Mouse (Mus musculus): ENCODE measurements around the gene Fam219b.

Fam219b gene

GRCm38 (mm10) chr9:57525516-57525915, 11.8 kb upstream of the Fam219b start:
- DNase-seq (ENCODE audit: low spot score): no peak

GRCm38 (mm10) chr9:57526435-57526834, 10.9 kb upstream of the Fam219b start:
- no peak for DNase-seq (ENCODE audit: low spot score)

- DNase-seq (ENCODE audit: low spot score): no peak
Measured at GRCm38 (mm10) chr9:57531946-57532345, 5.4 kb upstream of the Fam219b start.

- no peak for DNase-seq (ENCODE audit: low spot score)
Measured at GRCm38 (mm10) chr9:57536362-57536761, 966 bp upstream of the Fam219b start.

GRCm38 (mm10) chr9:57537728-57538181, 427 bp downstream of the Fam219b start:
- no peak for DNase-seq (ENCODE audit: low spot score)

GRCm38 (mm10) chr9:57539550-57539949, 2.2 kb downstream of the Fam219b start:
- no peak for DNase-seq (ENCODE audit: low spot score)

GRCm38 (mm10) chr9:57541312-57541711, 4.0 kb downstream of the Fam219b start:
- peak; percentile 63 for DNase-seq (ENCODE audit: low spot score)

- DNase-seq (ENCODE audit: low spot score): no peak
Measured at GRCm38 (mm10) chr9:57543951-57544350, 6.6 kb downstream of the Fam219b start.

GRCm38 (mm10) chr9:57547287-57547686, 10.0 kb downstream of the Fam219b start:
- DNase-seq (ENCODE audit: low spot score): no peak

GRCm38 (mm10) chr9:57547869-57548268, 10.5 kb downstream of the Fam219b start:
- no peak for DNase-seq (ENCODE audit: low spot score)

- DNase-seq (ENCODE audit: low spot score): no peak
Measured at GRCm38 (mm10) chr9:57549186-57549585, 11.9 kb downstream of the Fam219b start.

- DNase-seq (ENCODE audit: low spot score): no peak
Measured at GRCm38 (mm10) chr9:57550126-57550862, 13.0 kb downstream of the Fam219b start.

GRCm38 (mm10) chr9:57552139-57552887, 15.0 kb downstream of the Fam219b start, which contains the start of gene Mpi:
Gene Mpi (minus strand): TSS chr9:57552763.
- DNase-seq (ENCODE audit: low spot score): no peak

GRCm38 (mm10) chr9:57553119-57553518, 15.8 kb downstream of the Fam219b start:
- no peak for DNase-seq (ENCODE audit: low spot score)

- no peak for DNase-seq (ENCODE audit: low spot score)
Measured at GRCm38 (mm10) chr9:57554753-57555152, 17.4 kb downstream of the Fam219b start.

GRCm38 (mm10) chr9:57557215-57557614, 19.9 kb downstream of the Fam219b start:
- DNase-seq (ENCODE audit: low spot score): no peak

- DNase-seq (ENCODE audit: low spot score): no peak
Measured at GRCm38 (mm10) chr9:57558625-57559024, 21.3 kb downstream of the Fam219b start.

GRCm38 (mm10) chr9:57559568-57559967, 22.2 kb downstream of the Fam219b start:
- DNase-seq (ENCODE audit: low spot score): no peak

GRCm38 (mm10) chr9:57560263-57560662, 22.9 kb downstream of the Fam219b start:
- no peak for DNase-seq (ENCODE audit: low spot score)

GRCm38 (mm10) chr9:57560861-57561710, 23.8 kb downstream of the Fam219b start, which contains the start of gene Scamp2:
Gene Scamp2 (plus strand): TSS chr9:57560943.
- DNase-seq (ENCODE audit: low spot score): peak; percentile 90

- DNase-seq (ENCODE audit: low spot score): no peak
Measured at GRCm38 (mm10) chr9:57561711-57562099, 24.4 kb downstream of the Fam219b start.

GRCm38 (mm10) chr9:57562896-57563372, 25.6 kb downstream of the Fam219b start:
- no peak for DNase-seq (ENCODE audit: low spot score)
